Mouse (Mus musculus) layer of hippocampus, adult 2 months (tissue): ENCODE results near the gene E030030I06Rik. TPM values are rescaled to one million over a fixed set of nuclear protein-coding genes. Genes with fewer than 3 reads are reported as not detected.
"Not testable (repeated sequence)": the region's sequence is repeated elsewhere in the genome, so short reads cannot be mapped to it uniquely, and the experiment has no call there.

Source experiments
- DNase-seq, 2 experiments: peaks; one replicate each; pipeline ENCODE4 v3.0.0; 2022; ENCODE audit warnings: low spot score in 2 of 2
- H3K27ac ChIP-seq: fragments of 200-600 bp; 2 replicates; pipeline ENCODE4 v1.8.1; 2022
- H3K4me3 ChIP-seq: fragments of 200-600 bp; 2 replicates; pipeline ENCODE4 v1.8.1; 2022; ENCODE audit warnings: mild to moderate bottlenecking
- CTCF ChIP-seq: fragments of 200-600 bp; conservative IDR thresholded peaks from 2 replicates; pipeline ENCODE4 v1.8.1; 2022; ENCODE audit warnings: antibody characterized with exemption, mild to moderate bottlenecking, moderate library complexity
- long read RNA-seq, 2 experiments: library from polyadenylated mRNA; stranded (forward); transcript quantifications; one replicate each; pipeline ENCODE4 v2.0.0; 2021; ENCODE audit warnings: borderline mapping rate in 2 of 2
- total RNA-seq, 2 experiments: library from RNA; stranded (reverse); gene quantifications; 2 replicates each; pipeline ENCODE4 v1.2.3; 2021

Gene E030030I06Rik
- total RNA-seq = under 1 TPM in 1 of 2 experiments, not detected in 1; 0.39 TPM
- long read RNA-seq, experiment 1, partial matches to known transcripts = 0 of 1 reads
- long read RNA-seq, experiment 1, other reads (novel, unspliced or antisense) = 0 of 1 reads
- long read RNA-seq, experiment 2 = 0 reads

DNA sequence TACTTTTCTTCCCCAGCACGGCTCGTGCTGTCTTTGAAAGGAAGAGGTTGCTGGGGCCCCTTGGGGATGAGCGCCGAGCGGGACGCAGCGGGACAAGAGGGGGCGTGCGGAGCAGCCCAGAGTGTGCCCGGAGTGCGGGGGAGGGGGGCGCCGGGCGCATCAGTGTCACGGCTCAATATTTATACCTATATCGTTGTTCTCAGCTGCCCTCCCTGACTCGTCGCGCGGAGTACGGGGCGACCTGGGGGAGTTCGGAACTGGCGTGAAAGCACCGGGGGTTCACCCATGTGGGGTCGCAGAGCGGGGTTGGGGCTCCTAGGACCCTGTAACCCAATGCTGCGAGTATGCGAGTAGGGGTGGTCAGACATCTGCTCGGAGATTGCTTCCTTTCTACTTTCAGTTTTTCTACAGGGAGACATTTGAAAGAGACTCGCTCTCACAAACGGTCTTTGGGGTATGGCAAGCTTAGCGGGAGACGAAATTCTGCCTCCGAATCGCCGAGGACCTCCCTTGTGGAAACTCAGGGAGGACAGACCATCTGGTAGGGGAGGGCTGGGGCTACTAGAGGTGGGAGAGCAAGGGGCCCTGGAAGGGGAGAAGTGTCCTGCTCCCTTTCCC is at the start of gene E030030I06Rik:
E030030I06Rik (minus strand) TSS at position 198 of the 618 bp plus-strand sequence.
- no peak for TF ChIP-seq CTCF
- Histone ChIP-seq H3K27ac (peak within 1 kb of the TSS; percentile 43; the same call in 1 of the 2 replicates), H3K4me3 (peak within 1 kb of the TSS; percentile 48)
- no peak for DNase-seq

DNA sequence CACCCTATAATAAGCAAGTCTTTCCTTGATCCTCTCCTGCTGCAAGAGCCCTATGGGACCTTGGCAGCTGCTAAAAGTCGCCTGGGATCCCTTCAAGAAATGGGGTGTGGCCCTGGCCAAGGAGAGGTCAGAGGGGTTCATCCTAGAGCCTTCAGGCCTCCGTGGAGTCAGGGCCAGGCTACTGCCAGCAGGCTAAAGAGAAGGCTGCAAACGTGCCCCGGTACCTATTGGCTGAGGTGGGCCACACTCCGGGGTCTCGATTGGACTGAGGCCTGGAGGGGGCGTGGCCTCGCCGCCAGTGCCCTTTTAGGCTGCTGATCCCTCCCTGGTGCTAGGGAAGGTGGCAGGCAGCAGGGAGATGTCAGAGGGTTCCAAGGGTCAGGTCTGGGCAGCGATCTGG is 42.0 kb upstream of the E030030I06Rik start:
- not testable (repeated sequence) for H3K27ac ChIP-seq, H3K4me3 ChIP-seq, DNase-seq

DNA sequence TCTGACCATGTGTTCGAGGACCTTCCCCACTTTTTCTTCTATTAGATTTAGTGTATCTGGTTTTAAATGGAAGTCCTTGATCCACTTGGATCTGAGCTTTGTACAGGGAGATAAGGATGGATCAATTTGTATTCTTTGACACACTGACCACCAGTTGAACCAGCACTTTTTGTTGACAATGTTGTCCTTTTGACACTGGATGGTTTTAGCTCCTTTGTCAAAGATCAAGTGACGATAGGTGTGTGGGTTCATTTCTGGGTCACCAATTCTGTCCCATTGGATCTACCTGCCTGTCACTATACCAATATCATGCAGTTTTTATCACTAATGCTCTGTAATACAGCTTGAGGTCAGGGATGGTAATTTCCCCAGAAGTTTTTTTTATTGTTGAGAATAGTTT is 27.4 kb upstream of the E030030I06Rik start:
- not testable (repeated sequence) for H3K4me3 ChIP-seq, H3K27ac ChIP-seq, DNase-seq

DNA sequence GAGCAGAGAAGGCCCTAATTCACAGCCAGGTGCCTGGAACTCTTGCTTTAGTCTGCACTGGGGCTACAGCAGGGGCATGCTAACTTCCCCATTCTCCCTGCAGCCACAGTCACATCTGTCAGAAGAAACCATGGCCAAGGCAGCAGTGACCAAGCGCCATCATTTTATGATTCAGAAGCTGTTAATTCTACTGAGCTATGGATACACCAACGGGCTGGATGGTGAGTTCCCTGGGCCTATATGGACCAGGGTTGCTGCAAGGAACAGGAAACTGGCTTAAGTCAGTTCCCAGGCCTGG is 25.1 kb upstream of the E030030I06Rik start:
- H3K4me3 ChIP-seq, H3K27ac ChIP-seq, DNase-seq: not testable (repeated sequence)

DNA sequence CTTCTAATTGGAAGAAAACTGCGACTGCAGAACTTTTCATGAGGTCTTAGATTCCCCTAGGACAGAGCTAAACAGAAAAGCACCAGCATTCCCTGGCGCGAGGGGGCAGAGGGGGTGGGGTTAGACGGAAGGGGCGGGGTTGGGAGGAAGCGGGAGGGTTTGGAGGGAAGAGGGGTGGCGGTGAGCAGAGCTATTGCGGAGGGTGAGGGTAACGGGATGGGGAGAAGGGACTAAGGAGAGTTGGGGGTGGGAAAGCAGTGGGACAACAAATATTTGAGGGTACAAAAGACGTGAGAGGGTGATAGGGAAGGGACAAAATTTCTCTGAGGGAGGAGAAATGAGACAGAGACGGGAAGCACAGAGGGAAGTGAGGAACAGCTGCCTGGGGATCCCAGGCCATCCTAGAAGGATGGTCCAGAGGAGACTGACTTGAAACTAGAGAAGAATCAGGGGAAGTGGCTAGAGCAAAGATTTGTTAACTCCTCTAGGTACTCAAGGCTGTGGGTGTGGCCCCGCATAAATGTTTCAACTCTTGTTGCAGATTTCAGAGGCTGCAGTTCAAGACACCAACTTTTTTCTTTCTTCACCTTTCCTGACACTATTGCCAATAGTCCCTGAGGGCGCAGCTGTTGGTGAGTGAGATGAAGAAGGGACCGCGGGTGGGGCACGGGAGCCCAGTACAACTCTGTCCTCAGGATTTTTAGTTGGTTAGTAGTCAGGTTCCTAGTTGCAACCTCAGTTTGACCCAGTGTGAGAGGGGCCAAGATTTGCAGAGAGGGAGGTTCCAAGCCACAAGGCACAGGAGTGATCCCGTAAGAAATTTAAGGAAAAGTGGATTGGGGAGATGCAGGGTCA is 24.5 kb upstream of the E030030I06Rik start:
- H3K4me3 ChIP-seq, DNase-seq, H3K27ac ChIP-seq: not testable (repeated sequence)

DNA sequence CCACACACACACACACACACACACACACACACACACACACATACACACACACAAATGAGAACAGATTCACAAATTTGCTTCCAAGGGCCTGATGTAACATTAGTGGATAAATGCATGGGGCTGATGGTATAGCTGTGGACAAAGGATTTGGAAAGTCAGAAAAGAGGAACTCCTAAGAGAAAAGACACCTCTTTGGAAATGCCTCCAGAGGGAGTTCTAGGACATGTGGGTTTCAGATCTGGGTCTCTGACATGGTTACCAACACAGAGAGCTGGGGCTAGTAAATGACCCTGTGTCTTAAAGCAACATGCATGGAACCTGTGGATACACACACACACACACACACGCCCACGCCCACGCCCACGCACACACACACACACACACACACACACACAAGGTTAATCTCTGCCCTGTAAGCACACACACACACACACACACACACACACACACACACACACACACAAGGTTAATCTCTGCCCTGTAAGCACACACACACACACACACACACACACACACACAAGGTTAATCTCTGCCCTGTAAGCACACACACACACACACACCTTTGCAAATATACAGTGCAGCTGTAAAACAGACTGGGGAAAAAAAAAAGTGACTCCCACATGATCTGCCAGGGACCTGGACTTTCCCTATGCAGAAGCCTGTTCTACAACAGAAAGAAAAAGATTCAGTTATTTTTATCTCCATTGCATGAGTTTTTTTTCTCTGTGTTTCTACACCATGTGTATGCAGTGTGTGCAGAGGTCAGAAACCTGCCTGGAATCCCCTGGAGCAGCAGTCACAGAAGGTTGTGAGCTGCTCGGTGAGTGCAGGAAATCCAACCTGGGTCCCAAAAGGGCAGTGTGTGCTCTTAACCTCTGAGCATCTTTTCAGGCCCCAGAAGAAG is 23.6 kb upstream of the E030030I06Rik start:
- not testable (repeated sequence) for H3K27ac ChIP-seq, H3K4me3 ChIP-seq, DNase-seq

DNA sequence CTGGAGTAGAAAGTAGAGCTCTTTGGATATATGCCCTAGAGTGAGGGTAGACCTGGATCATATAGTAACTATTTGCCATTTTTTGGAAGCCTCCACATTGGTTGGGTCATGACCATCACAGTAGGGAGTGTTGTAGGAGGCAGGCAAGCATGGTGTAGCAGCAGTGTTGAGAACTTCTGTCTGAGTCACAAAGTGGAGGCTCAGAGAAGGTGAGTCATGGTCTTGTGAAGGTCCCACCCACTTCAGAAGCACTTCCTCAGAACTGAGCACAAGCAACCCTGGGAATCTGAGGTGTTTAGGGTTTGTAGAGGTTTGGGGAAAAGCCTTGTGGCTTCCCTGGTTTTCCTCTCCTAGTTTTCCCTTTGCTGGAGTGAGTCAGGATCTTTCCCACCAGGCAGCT is 20.0 kb upstream of the E030030I06Rik start:
- not testable (repeated sequence) for H3K27ac ChIP-seq, DNase-seq, H3K4me3 ChIP-seq

DNA sequence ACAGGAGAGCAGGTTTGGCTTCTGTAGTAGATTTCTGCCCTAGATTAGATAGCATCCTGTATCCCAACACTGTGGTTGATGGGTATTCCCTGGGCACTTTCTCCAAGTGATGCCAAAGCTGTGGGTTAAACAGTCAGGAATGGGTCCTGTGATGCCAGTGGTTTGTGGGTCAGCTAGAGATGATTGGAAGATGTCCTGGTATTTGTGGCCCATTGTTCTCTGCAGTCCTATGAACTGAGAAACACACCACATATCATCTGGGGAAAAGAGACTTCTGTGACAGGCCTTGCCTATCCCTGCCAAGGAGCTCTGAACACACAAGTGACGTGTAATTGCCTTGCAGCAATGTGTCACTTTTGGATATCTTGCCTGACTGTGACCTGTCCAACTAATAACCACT is 18.0 kb upstream of the E030030I06Rik start:
- not testable (repeated sequence) for H3K4me3 ChIP-seq, H3K27ac ChIP-seq, DNase-seq

DNA sequence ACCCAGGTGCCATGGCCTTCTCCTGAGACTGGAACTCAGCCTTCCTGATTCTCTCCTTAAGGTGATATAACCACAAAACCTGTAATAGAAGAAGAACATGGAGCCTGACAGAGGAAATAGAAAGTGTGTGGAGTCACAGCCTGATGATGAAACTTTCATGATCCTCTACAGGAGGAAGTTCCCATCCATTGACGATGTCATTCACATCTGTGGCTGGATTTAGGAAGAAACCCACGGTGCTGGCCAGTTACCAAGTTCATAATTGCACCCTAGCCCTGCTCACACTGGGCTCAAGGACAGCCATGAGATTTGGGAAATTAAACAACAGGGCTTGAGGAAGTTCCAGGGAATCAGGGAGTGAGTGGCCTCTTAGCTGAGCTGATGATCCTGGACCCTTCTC is 17.0 kb upstream of the E030030I06Rik start:
- DNase-seq, H3K27ac ChIP-seq, H3K4me3 ChIP-seq: not testable (repeated sequence)

DNA sequence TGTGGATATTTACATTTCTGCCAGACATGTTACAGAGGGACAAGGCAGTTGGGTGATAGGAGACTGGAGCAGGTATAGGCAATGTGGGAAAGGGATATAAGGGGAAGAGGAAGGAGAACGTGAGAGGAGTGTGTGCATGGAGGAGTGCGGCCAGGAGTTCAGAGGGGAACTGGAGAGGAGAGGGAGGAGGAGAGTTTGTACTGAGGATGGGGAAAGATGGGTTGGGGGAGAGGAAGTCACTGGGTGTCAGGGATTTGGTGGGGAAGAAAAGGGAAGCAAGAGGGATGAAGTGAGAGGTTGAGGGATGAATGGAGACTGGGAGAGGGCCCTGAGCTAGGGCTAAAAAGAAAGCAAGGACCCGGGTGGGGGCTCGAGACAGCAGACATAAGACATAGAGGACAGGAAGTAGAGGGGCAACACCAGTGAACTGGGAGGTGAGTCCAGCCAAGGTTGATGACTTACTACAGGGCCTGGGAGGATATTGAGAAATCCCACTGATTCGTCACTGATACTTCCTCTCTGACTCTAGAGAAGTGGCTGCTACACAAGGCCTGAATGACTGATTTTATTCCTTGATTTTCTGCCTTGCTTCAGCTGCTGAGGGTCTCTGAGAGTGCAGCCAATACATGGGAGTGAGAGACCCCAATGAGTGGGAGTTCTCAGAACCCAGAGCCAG is 16.4 kb upstream of the E030030I06Rik start:
- DNase-seq, H3K4me3 ChIP-seq, H3K27ac ChIP-seq: not testable (repeated sequence)

DNA sequence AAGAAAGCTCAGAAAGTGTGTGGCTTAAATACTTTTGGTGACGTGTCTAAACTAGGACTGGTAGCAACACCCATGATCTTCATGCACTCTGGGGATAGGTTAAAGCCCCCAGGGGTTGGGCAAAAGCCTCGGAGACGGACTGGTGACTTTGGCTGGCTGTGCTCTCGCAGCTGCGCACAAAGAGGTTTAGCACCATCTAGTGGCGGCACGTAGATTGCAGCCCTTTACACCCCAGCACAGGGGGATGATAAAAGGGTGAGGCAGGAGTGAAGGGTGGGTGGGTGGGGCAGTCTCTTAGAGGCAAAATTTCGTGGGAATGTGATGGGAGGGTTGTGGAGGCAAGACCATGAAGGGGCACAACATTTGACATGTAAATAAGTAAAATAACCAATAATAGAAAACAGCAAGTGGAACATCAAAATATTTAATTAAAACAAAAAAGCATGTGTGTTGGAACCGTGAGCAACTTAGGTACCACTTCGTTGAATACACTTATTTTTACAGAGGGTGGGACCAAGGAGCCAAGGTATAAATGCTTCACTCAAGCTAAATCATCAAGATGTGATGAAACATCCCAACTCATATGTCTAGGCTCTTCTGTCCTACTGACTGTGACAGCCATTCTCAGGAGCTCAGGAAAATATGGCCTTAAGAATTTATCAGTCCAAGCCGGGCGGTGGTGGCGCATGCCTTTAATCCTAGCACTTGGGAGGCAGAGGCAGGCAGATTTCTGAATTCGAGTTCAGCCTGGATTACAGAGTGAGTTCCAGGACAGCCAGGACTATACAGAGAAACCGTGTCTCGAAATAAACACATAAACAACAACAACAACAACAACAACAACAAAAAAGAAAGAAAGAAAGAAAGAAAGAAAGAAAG is 14.9 kb upstream of the E030030I06Rik start:
- peak; percentile 69 for TF ChIP-seq CTCF
- not testable (repeated sequence) for H3K27ac ChIP-seq, H3K4me3 ChIP-seq
- peak; percentile 46 to 75 for DNase-seq

DNA sequence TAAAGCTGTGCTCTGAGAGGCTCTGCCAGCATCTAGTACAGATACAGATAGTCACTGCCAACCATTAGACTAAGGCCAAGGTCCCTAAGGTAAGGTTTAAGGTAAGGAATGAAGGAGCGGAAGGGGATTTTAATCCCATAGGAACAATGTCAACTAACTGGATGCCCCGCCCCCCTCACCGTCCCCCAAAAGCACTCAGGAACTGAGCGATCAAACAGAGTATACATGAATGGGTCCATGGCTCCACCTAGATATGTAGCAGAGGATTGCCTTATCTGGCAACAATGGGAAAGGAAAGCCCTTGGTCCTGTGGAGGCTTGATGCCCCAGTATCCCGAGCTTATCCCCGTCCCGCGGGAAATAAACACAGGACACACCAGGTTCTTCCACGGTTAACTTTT is 14.2 kb upstream of the E030030I06Rik start:
- DNase-seq, H3K4me3 ChIP-seq, H3K27ac ChIP-seq: not testable (repeated sequence)
